Mouse (Mus musculus): ENCODE results near the gene Fer. TPM values are rescaled to one million over a fixed set of nuclear protein-coding genes. Genes with fewer than 3 reads are reported as not detected.

Gene Fer
- polyA plus RNA-seq, 1 experiment from 2014 or later = 28.5 TPM

GRCm38 (mm10) chr17:63997643-63998042 lies 134.8 kb downstream of the Fer start:
- 93% methylated on average over 6 of the region's 6 CpGs for WGBS
- no peak for DNase-seq (ENCODE audit: low spot score)
- no peaks in the 10 kb centered on the region for H3K27me3 ChIP-seq (ENCODE audit: low read depth, poor library complexity, severe bottlenecking)

DNA sequence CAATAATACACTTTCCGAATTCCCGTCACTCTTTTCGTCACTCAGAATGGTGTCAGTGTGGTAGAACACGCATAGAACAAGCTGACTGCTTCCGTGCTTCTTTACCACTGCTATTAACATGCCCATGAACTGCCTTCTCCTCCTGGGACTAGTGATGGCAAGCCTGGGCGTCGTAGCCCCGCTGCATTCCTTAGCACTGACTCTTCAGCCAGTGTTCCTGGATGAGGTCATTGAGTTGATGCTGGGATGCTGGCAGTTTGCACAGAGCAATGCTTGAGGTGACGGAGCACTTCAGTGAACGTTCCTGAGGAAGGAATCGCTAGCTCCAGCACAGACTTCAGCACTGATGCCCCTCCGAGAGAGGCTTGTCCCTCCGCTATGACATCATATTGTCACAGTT lies 140.6 kb downstream of the Fer start:
- H3K9me3 ChIP-seq (replicated peaks) = no peaks in the 10 kb centered on the region
- H3K36me3 ChIP-seq = no peaks in the 10 kb centered on the region
- no peak overlapping the region for H3K27ac ChIP-seq (replicated peaks)
- no peaks in the 10 kb centered on the region for H3K27me3 ChIP-seq (ENCODE audit: low read depth, poor library complexity, severe bottlenecking)
- H3K4me3 ChIP-seq = no peak overlapping the region
- WGBS = 87% methylated on average over 13 of the region's 13 CpGs
- no peaks in the 10 kb centered on the region for H3K4me1 ChIP-seq
- no peak for DNase-seq (ENCODE audit: low spot score)

More at GRCm38 (mm10) chr17:63997643-63998042, 134.8 kb downstream of the Fer start:
- no peak overlapping the region for H3K27ac ChIP-seq (replicated peaks)
- no peaks in the 10 kb centered on the region for H3K36me3 ChIP-seq
- H3K4me3 ChIP-seq = no peak overlapping the region
- H3K9me3 ChIP-seq (replicated peaks) = no peaks in the 10 kb centered on the region
- no peaks in the 10 kb centered on the region for H3K4me1 ChIP-seq

- no peaks in the 10 kb centered on the region for H3K27me3 ChIP-seq (ENCODE audit: low read depth, poor library complexity, severe bottlenecking)
- H3K4me3 ChIP-seq = no peak overlapping the region
- H3K9me3 ChIP-seq (replicated peaks) = no peaks in the 10 kb centered on the region
- H3K27ac ChIP-seq (replicated peaks) = no peak overlapping the region
- H3K4me1 ChIP-seq = no peaks in the 10 kb centered on the region
- DNase-seq (ENCODE audit: low spot score) = no peak
- WGBS = 88% methylated on average over 4 of the region's 4 CpGs
- no peaks in the 10 kb centered on the region for H3K36me3 ChIP-seq
These were observed 142.8 kb downstream of the Fer start for GRCm38 (mm10) chr17:64005575-64006249.

DNA sequence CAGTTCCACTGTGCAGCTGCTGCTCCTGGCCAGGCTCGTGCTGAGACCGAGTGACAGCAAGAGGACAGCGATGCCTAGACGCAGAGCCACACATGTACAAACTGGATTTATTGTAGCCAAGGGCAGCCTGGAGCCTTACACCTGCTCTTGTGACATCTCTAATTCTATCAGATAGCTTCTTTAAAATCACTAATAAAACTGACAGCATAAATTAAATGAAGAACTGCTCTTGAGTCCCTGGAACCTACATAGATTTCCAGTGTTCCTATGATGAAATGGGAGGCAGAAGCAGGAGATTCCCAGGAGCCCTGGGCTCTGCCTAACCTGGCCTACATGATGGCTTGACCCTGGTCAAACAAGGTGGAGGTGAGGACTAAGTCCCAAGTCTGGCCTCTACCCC lies 153.7 kb downstream of the Fer start:
- no peak overlapping the region for H3K27ac ChIP-seq (replicated peaks)
- H3K4me1 ChIP-seq = peaks cover 14% of the 10 kb centered on the region
- no peaks in the 10 kb centered on the region for H3K9me3 ChIP-seq (replicated peaks)
- WGBS = 92% methylated on average over 4 of the region's 4 CpGs
- H3K4me3 ChIP-seq = no peak overlapping the region
- H3K27me3 ChIP-seq (ENCODE audit: low read depth, poor library complexity, severe bottlenecking) = no peaks in the 10 kb centered on the region
- no peaks in the 10 kb centered on the region for H3K36me3 ChIP-seq
- DNase-seq (ENCODE audit: low spot score) = no peak

DNA sequence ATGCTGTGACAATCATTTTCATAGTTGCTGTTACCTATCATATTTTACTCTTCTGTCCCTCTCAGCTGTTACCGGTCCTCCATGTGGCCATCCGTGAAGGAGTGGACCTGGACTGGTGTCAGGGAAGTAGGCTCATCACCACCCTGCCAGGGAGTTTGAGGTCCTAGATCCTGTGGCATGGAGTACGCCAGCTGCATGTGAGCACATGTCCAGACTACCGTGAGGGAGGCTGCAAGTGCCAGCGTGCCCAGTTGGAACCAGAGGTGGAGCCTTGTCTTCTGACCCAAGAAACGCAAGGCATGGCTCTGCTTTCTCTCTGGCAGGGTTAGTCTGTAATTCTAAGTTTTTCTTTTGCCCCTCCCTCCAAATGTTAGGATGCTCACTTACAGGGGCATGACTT lies 155.4 kb downstream of the Fer start:
- WGBS = 95% methylated on average over 6 of the region's 6 CpGs

DNA sequence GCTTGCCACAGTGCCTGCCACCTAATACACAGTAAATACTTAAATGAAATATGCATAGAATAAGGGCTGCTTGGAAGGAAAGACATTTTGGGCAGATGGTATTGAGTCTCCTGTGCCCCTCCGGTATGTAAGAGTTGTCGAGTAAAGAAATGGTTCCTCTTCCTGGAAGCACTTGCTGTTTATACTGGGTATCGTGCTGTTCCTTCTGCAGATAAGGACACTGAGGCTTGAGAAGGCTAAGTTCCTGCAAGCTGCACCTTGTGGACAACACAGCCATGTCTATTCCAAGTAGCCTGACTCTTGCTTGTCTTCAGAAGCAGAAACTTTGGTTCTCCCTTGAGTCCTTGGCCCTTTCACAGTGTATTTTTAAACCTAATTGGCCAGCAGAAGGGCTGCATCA lies 156.0 kb downstream of the Fer start:
- Histone ChIP-seq H3K27ac (replicated peaks) (no peak overlapping the region), H3K36me3 (no peaks in the 10 kb centered on the region), H3K27me3 (ENCODE audit: low read depth, poor library complexity, severe bottlenecking) (no peaks in the 10 kb centered on the region), H3K4me3 (no peak overlapping the region), H3K9me3 (replicated peaks) (no peaks in the 10 kb centered on the region), H3K4me1 (peaks cover 14% of the 10 kb centered on the region)
- no peak for DNase-seq (ENCODE audit: low spot score)
- 94% methylated on average over 3 of the region's 3 CpGs for WGBS

More for the DNA sequence above, 155.4 kb downstream of the Fer start:
- peaks cover 14% of the 10 kb centered on the region for H3K4me1 ChIP-seq
- no peaks in the 10 kb centered on the region for H3K9me3 ChIP-seq (replicated peaks)
- no peak overlapping the region for H3K27ac ChIP-seq (replicated peaks)
- DNase-seq (ENCODE audit: low spot score) = no peak
- H3K27me3 ChIP-seq (ENCODE audit: low read depth, poor library complexity, severe bottlenecking) = no peaks in the 10 kb centered on the region
- no peak overlapping the region for H3K4me3 ChIP-seq
- no peaks in the 10 kb centered on the region for H3K36me3 ChIP-seq

DNA sequence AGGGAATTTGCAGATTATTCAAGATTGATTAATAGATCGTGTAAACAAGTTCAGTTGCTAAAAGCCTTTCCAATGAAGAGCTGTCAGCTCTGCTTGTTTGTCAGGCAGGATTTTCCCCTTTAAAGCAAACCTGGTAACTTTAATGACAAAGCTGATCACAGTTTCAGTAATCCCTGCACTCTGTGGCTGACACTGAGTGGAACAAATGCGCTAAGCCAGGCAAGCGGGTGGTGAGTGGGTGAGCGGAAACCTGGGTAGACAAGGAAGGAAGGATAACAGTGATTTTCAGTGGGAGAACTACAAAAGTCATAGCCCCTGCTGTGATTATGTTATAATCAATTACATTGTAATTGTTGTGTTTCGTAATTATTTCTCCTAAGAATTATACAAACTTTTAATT lies 156.8 kb downstream of the Fer start:
- no peak overlapping the region for H3K4me3 ChIP-seq
- no peak overlapping the region for H3K27ac ChIP-seq (replicated peaks)
- no peak for DNase-seq (ENCODE audit: low spot score)
- 54% methylated on average over 5 of the region's 5 CpGs for WGBS
- H3K9me3 ChIP-seq (replicated peaks) = no peaks in the 10 kb centered on the region
- H3K4me1 ChIP-seq = peaks cover 14% of the 10 kb centered on the region
- H3K27me3 ChIP-seq (ENCODE audit: low read depth, poor library complexity, severe bottlenecking) = no peaks in the 10 kb centered on the region
- H3K36me3 ChIP-seq = no peaks in the 10 kb centered on the region

GRCm38 (mm10) chr17:64026485-64026884 lies 163.6 kb downstream of the Fer start:
- Histone ChIP-seq H3K4me1 (no peaks in the 10 kb centered on the region), H3K4me3 (no peak overlapping the region), H3K9me3 (replicated peaks) (no peaks in the 10 kb centered on the region), H3K27me3 (ENCODE audit: low read depth, poor library complexity, severe bottlenecking) (no peaks in the 10 kb centered on the region), H3K36me3 (no peaks in the 10 kb centered on the region), H3K27ac (replicated peaks) (no peak overlapping the region)
- DNase-seq (ENCODE audit: low spot score) = no peak
- 70% methylated on average over 2 of the region's 2 CpGs for WGBS

GRCm38 (mm10) chr17:64041771-64042170 lies 178.9 kb downstream of the Fer start:
- Histone ChIP-seq H3K4me3 (no peak overlapping the region), H3K9me3 (replicated peaks) (no peaks in the 10 kb centered on the region)
- no peak for DNase-seq (ENCODE audit: low spot score)

GRCm38 (mm10) chr17:64045326-64045725 lies 182.5 kb downstream of the Fer start:
- H3K4me3 ChIP-seq = no peak overlapping the region
- WGBS = 68% methylated on average over 7 of the region's 7 CpGs
- no peaks in the 10 kb centered on the region for H3K36me3 ChIP-seq
- H3K27ac ChIP-seq (replicated peaks) = 0 out of 2 replicates have a peak overlapping the region, but pooled peaks have one; percentile 33
- H3K4me1 ChIP-seq = peaks cover 3% of the 10 kb centered on the region; the same call in 1 of the 2 replicates
- no peaks in the 10 kb centered on the region for H3K9me3 ChIP-seq (replicated peaks)
- no peak for DNase-seq (ENCODE audit: low spot score)
- no peaks in the 10 kb centered on the region for H3K27me3 ChIP-seq (ENCODE audit: low read depth, poor library complexity, severe bottlenecking)

More at GRCm38 (mm10) chr17:64041771-64042170, 178.9 kb downstream of the Fer start:
- H3K36me3 ChIP-seq = 0 out of 2 replicates have a peak, but pooled peaks cover 5% of the 10 kb centered on the region
- no peaks in the 10 kb centered on the region for H3K27me3 ChIP-seq (ENCODE audit: low read depth, poor library complexity, severe bottlenecking)
- no peak overlapping the region for H3K27ac ChIP-seq (replicated peaks)
- H3K4me1 ChIP-seq = peaks cover 3% of the 10 kb centered on the region; the same call in 1 of the 2 replicates

GRCm38 (mm10) chr17:64046557-64046956 lies 183.7 kb downstream of the Fer start:
- Histone ChIP-seq H3K4me1 (peaks cover 3% of the 10 kb centered on the region; the same call in 1 of the 2 replicates), H3K27ac (replicated peaks) (no peak overlapping the region), H3K9me3 (replicated peaks) (no peaks in the 10 kb centered on the region), H3K27me3 (ENCODE audit: low read depth, poor library complexity, severe bottlenecking) (no peaks in the 10 kb centered on the region), H3K36me3 (no peaks in the 10 kb centered on the region), H3K4me3 (no peak overlapping the region)
- no peak for DNase-seq (ENCODE audit: low spot score)
- WGBS = 92% methylated on average over 3 of the region's 3 CpGs

DNA sequence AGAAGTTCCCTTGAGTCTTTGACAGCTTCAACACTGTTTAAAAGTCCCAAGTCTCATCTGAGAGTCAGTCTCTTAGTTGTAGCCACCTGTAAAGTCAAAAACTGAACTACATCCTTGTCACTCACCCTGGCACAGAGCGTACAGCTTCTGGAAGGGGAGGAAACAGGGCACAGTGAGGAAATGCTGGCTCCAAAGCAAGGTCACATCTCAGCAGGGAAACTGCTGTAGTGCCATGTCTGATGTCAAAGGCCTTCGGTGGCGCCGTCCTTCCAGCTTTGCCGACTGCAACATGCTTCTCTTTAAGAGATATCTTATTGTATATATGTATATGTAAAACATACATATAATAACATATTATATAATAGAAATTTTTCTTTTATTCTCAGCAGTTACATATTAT lies 188.0 kb downstream of the Fer start:
- H3K36me3 ChIP-seq = no peaks in the 10 kb centered on the region
- no peaks in the 10 kb centered on the region; the same call in 1 of the 2 replicates for H3K4me1 ChIP-seq
- H3K27ac ChIP-seq (replicated peaks) = no peak overlapping the region
- H3K9me3 ChIP-seq (replicated peaks) = no peaks in the 10 kb centered on the region
- no peak overlapping the region for H3K4me3 ChIP-seq
- no peak for DNase-seq (ENCODE audit: low spot score)
- 74% methylated on average over 5 of the region's 5 CpGs for WGBS
- H3K27me3 ChIP-seq (ENCODE audit: low read depth, poor library complexity, severe bottlenecking) = no peaks in the 10 kb centered on the region

- no peaks in the 10 kb centered on the region for H3K36me3 ChIP-seq
- 86% methylated on average over 11 of the region's 11 CpGs for WGBS
- H3K27ac ChIP-seq (replicated peaks) = no peak overlapping the region
- H3K4me3 ChIP-seq = no peak overlapping the region
- no peak for DNase-seq (ENCODE audit: low spot score)
- no peaks in the 10 kb centered on the region for H3K9me3 ChIP-seq (replicated peaks)
- H3K27me3 ChIP-seq (ENCODE audit: low read depth, poor library complexity, severe bottlenecking) = no peaks in the 10 kb centered on the region
- H3K4me1 ChIP-seq = no peaks in the 10 kb centered on the region; the same call in 1 of the 2 replicates
These were observed 190.8 kb downstream of the Fer start for GRCm38 (mm10) chr17:64053636-64054035.

Measured in midbrain, embryonic 10.5 days (tissue).